Mouse (Mus musculus) embryonic facial prominence, embryonic 12.5 days (tissue): ENCODE results near the gene Cnnm2. TPM values are rescaled to one million over a fixed set of nuclear protein-coding genes. Genes with fewer than 3 reads are reported as not detected.
"Not testable (repeated sequence)": the region's sequence is repeated elsewhere in the genome, so short reads cannot be mapped to it uniquely, and the experiment has no call there.

Source experiments
- ATAC-seq: fragments of 200-750 bp; cut with Nextera tagmentation; 2 replicates; pipeline ENCODE4 v1.8.0; 2017; ENCODE audit not compliant: insufficient number of reproducible peaks, insufficient read depth, low FRiP score, low TSS enrichment
- H3K27ac ChIP-seq: fragments of 300-500 bp; sonication (generic); 2 replicates; pipeline ENCODE4 v1.5.1; 2016; ENCODE audit warnings: mild to moderate bottlenecking
- H3K27me3 ChIP-seq: fragments of 300-500 bp; sonication (generic); 2 replicates; pipeline ENCODE4 v1.6.1; 2016; ENCODE audit warnings: mild to moderate bottlenecking, moderate library complexity
- H3K36me3 ChIP-seq: fragments of 300-500 bp; sonication (generic); 2 replicates; pipeline ENCODE4 v1.6.1; 2016; ENCODE audit warnings: mild to moderate bottlenecking
- H3K4me1 ChIP-seq: fragments of 300-500 bp; sonication (generic); 2 replicates; pipeline ENCODE4 v1.6.1; 2016
- H3K4me2 ChIP-seq: fragments of 300-500 bp; sonication (generic); replicated peaks from 2 replicates; pipeline ENCODE4 v1.6.1; 2016; ENCODE audit warnings: mild to moderate bottlenecking, moderate library complexity
- H3K4me3 ChIP-seq: fragments of 300-500 bp; sonication (generic); 2 replicates; pipeline ENCODE4 v1.5.1; 2016; ENCODE audit warnings: mild to moderate bottlenecking
- H3K9ac ChIP-seq: fragments of 300-500 bp; sonication (generic); 2 replicates; pipeline ENCODE4 v1.6.1; 2016; ENCODE audit warnings: mild to moderate bottlenecking, moderate library complexity
- H3K9me3 ChIP-seq: fragments of 300-500 bp; sonication (generic); 2 replicates; pipeline ENCODE4 v1.6.1; 2016; ENCODE audit warnings: mild to moderate bottlenecking, moderate library complexity
- WGBS: fragments of 180-500 bp; shearing (Covaris S2); methylation state at CpG from one replicate; pipeline ENCODE4 v1.1.7; 2016; 5-methylcytosine and 5-hydroxymethylcytosine counted together
- polyA plus RNA-seq: library from polyadenylated mRNA; unstranded; fragments of >200 nt; fragmentation: Nextera tagmentation; extraction: Ambion mirVana; gene quantifications from 2 replicates; pipeline ENCODE4 v1.2.1, GENCODE M21; 2016

The Cnnm2 gene
- polyA plus RNA-seq, 1 experiment from 2014 or later: 5.4 TPM

DNA sequence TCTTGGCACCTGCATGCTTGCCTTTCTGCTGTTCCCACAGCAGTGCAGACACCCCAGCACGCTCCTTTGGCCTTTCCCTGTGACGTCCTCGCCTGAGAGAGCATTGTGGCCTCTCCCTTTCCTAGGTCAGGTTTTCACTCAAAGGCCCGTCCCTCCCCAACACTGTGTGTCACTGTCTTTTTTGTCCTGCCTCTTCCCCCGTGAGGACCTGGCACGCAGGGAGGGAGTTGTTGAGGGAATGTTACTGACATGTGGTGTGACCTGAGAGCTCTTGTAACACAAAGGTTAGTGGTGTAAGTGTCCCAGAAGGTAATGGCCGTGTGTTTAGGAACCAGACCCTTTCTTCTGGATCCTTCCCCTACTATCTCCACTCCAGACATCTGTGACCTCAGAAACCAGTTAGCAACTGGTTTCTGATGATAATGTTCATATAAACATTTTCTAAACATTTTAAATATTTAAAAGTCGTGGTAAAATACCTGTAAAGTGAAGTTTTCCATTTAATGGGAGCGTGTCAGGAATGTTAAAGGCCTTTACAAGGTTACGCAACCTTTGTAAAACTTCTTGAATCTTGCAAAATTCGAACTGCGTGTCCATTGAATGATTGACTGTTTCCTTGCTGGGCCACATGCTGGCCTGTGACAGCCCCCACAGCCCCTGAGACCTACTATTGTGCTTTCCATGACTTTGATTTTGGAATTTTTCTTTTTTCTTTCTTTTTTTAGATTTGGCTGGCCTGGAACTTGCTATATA is 16.7 kb downstream of the Cnnm2 start:
- Histone ChIP-seq H3K4me2 (no peak overlapping the region), H3K4me1 (no peaks in the 10 kb centered on the region), H3K9ac (no peak overlapping the region), H3K27me3 (no peaks in the 10 kb centered on the region), H3K27ac (no peak overlapping the region), H3K9me3 (no peaks in the 10 kb centered on the region), H3K4me3 (no peak overlapping the region), H3K36me3 (no peaks in the 10 kb centered on the region)
- no peak for ATAC-seq
- 67% methylated on average over 12 of the region's 12 CpGs for WGBS

DNA sequence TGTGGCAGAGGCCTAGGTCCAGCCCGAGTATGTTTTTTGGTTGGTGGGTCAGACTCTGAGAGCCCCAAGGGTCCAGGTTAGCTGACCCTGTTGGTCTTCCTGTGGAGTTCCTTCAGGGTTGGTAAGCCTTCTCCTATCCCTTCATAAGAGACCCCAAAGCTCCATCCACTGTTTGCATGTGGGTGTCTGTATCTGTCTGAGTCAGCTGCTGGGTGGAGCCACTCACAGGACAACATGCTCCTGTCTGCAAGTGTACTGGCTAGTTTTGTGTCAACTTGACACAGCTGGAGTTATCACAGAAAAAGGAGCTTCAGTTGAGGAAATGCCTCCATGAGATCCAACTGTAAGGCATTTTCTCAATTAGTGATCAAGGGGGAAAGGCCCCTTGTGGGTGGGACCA is 17.7 kb downstream of the Cnnm2 start:
- not testable (repeated sequence) for H3K36me3 ChIP-seq, H3K27me3 ChIP-seq, H3K4me1 ChIP-seq, H3K4me2 ChIP-seq, ATAC-seq, H3K27ac ChIP-seq, H3K9ac ChIP-seq, H3K9me3 ChIP-seq, H3K4me3 ChIP-seq
- WGBS: 83% methylated on average over 1 of the region's 1 CpGs

DNA sequence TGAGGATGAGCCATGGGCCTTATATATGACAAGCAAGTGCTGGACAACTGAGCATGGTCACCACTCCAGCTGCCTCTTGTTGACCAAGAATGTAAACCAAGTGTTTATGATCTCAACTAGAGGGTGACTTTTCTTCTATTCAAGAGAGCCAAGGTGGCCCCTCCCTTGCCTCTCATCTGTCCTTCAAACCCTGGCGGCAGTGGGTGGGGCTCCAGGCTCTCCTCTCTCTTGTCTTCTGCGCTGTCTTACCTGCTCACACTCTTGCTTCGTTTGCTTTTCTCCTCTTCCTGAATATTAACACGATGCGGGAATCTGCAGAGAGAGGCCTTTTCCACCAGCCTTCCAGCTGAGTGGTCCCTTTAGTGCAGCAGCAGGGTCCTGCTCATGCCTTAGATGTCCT is 22.6 kb downstream of the Cnnm2 start:
- Histone ChIP-seq H3K4me2 (no peak overlapping the region), H3K4me3 (no peak overlapping the region)

DNA sequence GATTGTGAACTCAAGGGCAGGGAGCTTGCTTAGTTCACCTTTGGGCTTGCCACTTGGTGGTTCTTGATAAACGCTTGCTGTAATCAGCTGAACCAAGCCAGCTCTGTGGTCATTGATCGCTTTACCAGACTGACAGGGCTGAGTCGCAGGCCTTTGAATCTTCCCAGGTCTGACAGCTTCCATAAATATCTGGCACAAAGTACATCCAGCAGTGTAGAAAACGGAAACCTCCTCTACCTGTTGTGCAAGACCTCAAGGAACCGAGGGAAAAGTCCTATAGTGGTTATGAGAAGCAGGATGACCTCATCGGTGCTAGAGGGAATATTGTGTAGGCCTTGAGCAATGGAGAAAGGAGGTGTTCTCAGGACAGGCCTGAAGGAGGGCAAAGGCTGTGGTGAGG is 23.1 kb downstream of the Cnnm2 start:
- no peak overlapping the region for H3K27ac ChIP-seq
- 91% methylated on average over 6 of the region's 6 CpGs for WGBS
- H3K9me3 ChIP-seq: no peaks in the 10 kb centered on the region
- ATAC-seq: no peak
- no peaks in the 10 kb centered on the region for H3K27me3 ChIP-seq
- no peak overlapping the region for H3K9ac ChIP-seq
- H3K4me3 ChIP-seq: no peak overlapping the region
- H3K4me1 ChIP-seq: no peaks in the 10 kb centered on the region
- H3K36me3 ChIP-seq: no peaks in the 10 kb centered on the region
- H3K4me2 ChIP-seq: no peak overlapping the region

More for the DNA sequence above, 22.6 kb downstream of the Cnnm2 start:
- Histone ChIP-seq H3K36me3 (no peaks in the 10 kb centered on the region), H3K4me1 (no peaks in the 10 kb centered on the region), H3K9me3 (no peaks in the 10 kb centered on the region), H3K27ac (no peak overlapping the region), H3K9ac (no peak overlapping the region), H3K27me3 (no peaks in the 10 kb centered on the region)
- 79% methylated on average over 5 of the region's 5 CpGs for WGBS
- ATAC-seq: no peak

- ATAC-seq: no peak
- Histone ChIP-seq H3K9ac (no peak overlapping the region), H3K4me3 (no peak overlapping the region), H3K36me3 (no peaks in the 10 kb centered on the region), H3K27ac (no peak overlapping the region), H3K27me3 (no peaks in the 10 kb centered on the region), H3K4me1 (no peaks in the 10 kb centered on the region), H3K9me3 (no peaks in the 10 kb centered on the region), H3K4me2 (no peak overlapping the region)
- WGBS: 87% methylated on average over 4 of the region's 4 CpGs
Observed at GRCm38 (mm10) chr19:46785633-46786032, 24.2 kb downstream of the Cnnm2 start.

DNA sequence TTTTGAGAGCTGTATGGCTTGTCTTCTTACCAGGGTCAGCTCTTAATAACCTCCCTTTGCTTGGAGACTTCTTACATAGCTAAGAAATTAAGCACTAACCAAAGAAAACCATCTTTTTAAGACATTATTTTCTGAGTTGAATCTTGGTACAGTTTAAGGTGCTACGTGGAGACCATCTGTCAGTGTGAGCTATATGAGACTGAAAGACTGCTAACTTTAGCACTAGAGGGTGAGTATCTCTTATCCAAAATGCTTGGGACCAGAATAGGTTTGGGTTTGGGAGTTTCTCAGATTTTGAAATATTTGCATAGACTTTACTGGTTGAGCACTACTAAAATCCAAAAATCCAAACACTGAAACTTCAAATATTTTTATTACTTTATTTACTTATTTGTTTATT is 28.4 kb downstream of the Cnnm2 start:
- H3K27me3 ChIP-seq: no peaks in the 10 kb centered on the region
- no peaks in the 10 kb centered on the region for H3K36me3 ChIP-seq
- no peak for ATAC-seq
- H3K4me2 ChIP-seq: no peak overlapping the region
- 0 out of 2 replicates have a peak, but pooled peaks cover 11% of the 10 kb centered on the region for H3K4me1 ChIP-seq
- WGBS: 90% methylated on average over 1 of the region's 1 CpGs
- no peak overlapping the region for H3K4me3 ChIP-seq
- H3K9me3 ChIP-seq: no peaks in the 10 kb centered on the region
- no peak overlapping the region for H3K27ac ChIP-seq
- H3K9ac ChIP-seq: no peak overlapping the region

DNA sequence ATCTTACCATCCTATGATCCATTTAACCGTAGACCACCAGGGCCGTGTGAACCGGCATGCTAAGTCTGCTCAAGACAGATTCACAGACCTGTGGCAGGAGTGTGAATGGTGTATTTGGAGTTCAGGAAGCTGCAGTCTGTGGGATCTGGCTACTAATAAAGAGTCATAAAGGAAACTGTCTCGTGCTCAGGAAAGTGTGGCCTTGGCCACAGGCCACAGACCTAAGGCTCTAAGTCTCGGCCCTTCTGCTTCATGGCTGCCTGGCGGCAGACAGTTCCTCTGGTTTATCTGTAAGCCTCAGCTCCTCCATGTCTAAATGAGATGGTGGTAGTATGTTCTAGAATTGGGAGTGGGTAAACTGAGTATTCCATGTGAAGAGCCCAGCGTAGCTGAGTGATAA is 30.0 kb downstream of the Cnnm2 start:
- Histone ChIP-seq H3K9me3 (no peaks in the 10 kb centered on the region), H3K4me3 (no peak overlapping the region), H3K4me2 (no peak overlapping the region), H3K9ac (no peak overlapping the region), H3K27ac (no peak overlapping the region), H3K27me3 (no peaks in the 10 kb centered on the region), H3K36me3 (no peaks in the 10 kb centered on the region), H3K4me1 (0 out of 2 replicates have a peak, but pooled peaks cover 11% of the 10 kb centered on the region)
- ATAC-seq: no peak
- WGBS: 89% methylated on average over 7 of the region's 7 CpGs

GRCm38 (mm10) chr19:46791921-46792320 is 30.5 kb downstream of the Cnnm2 start:
- Histone ChIP-seq H3K9ac (no peak overlapping the region), H3K4me1 (0 out of 2 replicates have a peak, but pooled peaks cover 11% of the 10 kb centered on the region), H3K27me3 (no peaks in the 10 kb centered on the region), H3K4me2 (no peak overlapping the region), H3K27ac (no peak overlapping the region), H3K9me3 (no peaks in the 10 kb centered on the region), H3K4me3 (no peak overlapping the region), H3K36me3 (no peaks in the 10 kb centered on the region)
- WGBS: 79% methylated on average over 8 of the region's 8 CpGs
- ATAC-seq: no peak

DNA sequence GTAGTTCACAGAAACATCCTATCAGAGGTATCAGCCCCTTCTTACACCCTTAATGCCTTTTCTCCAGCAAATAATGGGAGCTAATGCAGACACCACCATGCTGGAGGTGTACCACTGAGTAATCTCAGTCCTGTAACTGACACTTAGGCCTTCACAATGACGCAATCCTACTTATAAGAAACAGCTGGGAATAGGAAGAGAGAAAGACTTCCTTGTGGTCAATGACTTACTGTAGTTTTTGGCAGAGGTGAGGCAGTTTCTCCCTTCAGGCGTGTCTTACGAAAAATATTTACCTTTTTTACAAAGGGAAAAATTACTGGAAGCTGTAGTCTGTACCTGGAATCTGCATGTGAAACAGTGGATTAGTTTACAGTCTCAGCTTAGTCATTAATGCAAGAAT is 31.1 kb downstream of the Cnnm2 start:
- ATAC-seq: no peak
- 0 out of 2 replicates have a peak, but pooled peaks cover 11% of the 10 kb centered on the region for H3K4me1 ChIP-seq
- H3K4me2 ChIP-seq: no peak overlapping the region
- H3K4me3 ChIP-seq: no peak overlapping the region
- 63% methylated on average over 3 of the region's 3 CpGs for WGBS
- no peaks in the 10 kb centered on the region for H3K36me3 ChIP-seq
- no peaks in the 10 kb centered on the region for H3K9me3 ChIP-seq
- no peaks in the 10 kb centered on the region for H3K27me3 ChIP-seq
- H3K27ac ChIP-seq: no peak overlapping the region
- no peak overlapping the region for H3K9ac ChIP-seq

DNA sequence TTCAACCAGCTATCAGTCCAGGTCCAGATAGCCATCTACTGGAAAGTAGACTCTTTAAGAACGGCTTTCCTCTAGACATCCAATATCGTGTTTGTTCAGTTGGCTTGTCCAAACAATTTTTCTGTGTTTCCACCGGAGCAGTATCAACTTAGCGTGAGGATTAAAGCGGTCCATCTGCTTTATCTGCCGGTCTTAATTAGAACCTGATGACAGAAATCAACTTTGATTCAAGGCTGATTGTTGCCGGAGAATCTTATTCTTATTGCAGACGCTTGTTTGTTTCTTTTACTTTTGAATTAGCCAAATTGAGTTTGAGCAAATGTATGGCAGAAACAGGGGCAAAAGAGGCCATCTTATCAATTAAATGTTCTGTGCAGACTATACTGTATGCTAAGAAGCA is 32.8 kb downstream of the Cnnm2 start:
- 0 out of 2 replicates have a peak, but pooled peaks cover 15% of the 10 kb centered on the region for H3K4me1 ChIP-seq
- no peak for ATAC-seq
- H3K27me3 ChIP-seq: no peaks in the 10 kb centered on the region
- 24% methylated on average over 8 of the region's 8 CpGs for WGBS
- H3K9me3 ChIP-seq: no peaks in the 10 kb centered on the region
- H3K4me2 ChIP-seq: no peak overlapping the region
- H3K36me3 ChIP-seq: no peaks in the 10 kb centered on the region
- H3K9ac ChIP-seq: no peak overlapping the region
- H3K4me3 ChIP-seq: no peak overlapping the region
- no peak overlapping the region for H3K27ac ChIP-seq

DNA sequence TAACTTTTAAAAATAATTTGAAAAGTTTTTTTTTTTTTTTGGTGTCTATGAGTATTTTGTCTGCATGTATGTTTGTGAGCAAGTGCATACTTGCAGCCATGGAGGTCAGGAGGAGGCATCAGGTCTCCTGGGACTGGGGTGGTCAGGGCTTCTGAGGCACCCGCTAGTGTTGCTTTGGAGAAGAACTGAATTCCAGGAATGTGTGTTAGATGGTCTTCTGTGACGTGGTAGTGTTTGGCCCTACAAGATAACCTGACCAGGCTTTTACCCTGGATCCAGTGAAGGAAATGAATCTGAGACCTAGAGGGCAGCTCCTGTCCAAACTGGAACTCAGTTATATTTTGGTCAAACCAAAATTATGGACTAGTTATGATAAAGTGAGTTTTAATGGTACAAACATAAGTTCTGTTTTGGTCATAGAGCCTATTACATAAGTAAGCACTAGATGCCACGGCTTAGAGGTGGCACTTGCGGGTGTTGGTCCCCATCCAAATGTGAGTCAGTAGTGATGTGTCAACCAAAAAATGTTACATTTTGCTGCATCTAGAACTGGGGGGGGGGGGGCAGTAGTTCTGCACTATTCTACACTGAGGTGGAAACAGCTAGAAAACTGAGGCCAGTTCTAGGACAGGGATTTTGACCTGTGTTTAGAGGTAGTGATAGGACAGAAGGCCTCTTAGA is 38.6 kb downstream of the Cnnm2 start:
- no peak for ATAC-seq
- Histone ChIP-seq H3K4me1 (0 out of 2 replicates have a peak, but pooled peaks cover 4% of the 10 kb centered on the region), H3K9me3 (no peaks in the 10 kb centered on the region), H3K4me3 (no peak overlapping the region), H3K4me2 (no peak overlapping the region), H3K27me3 (no peaks in the 10 kb centered on the region), H3K9ac (no peak overlapping the region), H3K27ac (no peak overlapping the region), H3K36me3 (no peaks in the 10 kb centered on the region)
- 85% methylated on average over 4 of the region's 4 CpGs for WGBS

- Histone ChIP-seq H3K4me2 (no peak overlapping the region), H3K27me3 (no peaks in the 10 kb centered on the region), H3K4me1 (peaks cover 8% of the 10 kb centered on the region; the same call in 1 of the 2 replicates), H3K9ac (no peak overlapping the region), H3K4me3 (no peak overlapping the region), H3K9me3 (no peaks in the 10 kb centered on the region), H3K36me3 (no peaks in the 10 kb centered on the region), H3K27ac (no peak overlapping the region)
- ATAC-seq: no peak
- 85% methylated on average over 7 of the region's 7 CpGs for WGBS
Observed at GRCm38 (mm10) chr19:46801492-46801891, 40.1 kb downstream of the Cnnm2 start.
